Mouse (Mus musculus) retina, embryonic 14.5 days (tissue): ENCODE data around the gene Tjp2.
"Not testable (repeated sequence)": the region's sequence is repeated elsewhere in the genome, so short reads cannot be mapped to it uniquely, and the experiment has no call there.

ENCODE experiments used
- DNase-seq: peaks from one replicate; pipeline ENCODE4 v3.0.0-alpha.2; 2015; ENCODE audit warnings: low spot score

Gene Tjp2

DNA sequence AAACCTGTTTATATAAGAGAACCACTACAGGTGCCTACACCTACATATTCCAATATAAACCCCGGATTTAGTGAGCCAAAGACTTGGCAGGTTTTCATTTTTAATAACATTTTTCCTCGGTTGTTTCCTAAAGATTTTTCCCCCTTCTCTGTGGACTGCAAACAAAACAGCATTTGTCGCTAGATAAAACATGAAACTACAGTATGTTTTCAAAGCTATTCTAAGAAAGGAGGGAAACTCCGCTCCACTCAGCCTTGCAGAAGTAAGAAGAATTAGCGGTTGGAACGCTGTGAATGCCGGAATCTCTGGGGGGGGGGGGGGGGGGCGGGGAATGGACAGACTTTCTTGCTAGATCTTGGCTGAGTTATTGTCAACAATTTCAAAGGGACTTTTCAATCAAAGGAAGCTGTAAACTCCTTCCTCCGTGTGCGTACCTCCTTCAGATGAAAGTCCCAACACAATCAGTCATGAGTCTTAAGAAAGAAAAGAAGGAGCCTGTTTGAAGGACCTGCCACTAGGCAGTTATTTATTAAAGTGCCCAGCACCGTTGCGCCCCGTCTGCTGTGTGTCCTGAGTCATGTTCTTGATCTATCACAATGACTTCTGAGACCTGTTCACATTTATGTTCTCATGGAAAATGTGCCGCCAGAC, 3.9 kb downstream of the Tjp2 start:
- DNase-seq, result no peak

DNA sequence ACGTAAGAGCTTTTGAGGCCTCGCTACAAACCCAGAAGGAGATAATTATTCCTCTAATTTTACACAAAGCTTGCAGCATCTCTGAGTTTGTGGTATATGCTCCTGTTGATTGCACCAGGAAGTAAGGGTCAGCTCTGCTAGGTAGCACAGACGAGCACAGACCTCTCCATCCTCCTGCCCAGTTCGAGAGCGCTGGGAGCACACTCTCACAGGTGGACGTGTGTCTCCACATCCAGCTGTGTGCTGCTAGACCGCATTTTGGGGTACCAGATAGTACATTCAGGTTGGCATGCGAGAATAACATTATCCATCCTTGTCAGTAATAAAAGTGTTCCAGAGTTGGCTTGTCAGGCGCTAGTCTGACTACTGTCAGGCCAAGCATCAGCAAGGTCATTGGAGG, 5.8 kb downstream of the Tjp2 start:
- DNase-seq, result no peak

DNA sequence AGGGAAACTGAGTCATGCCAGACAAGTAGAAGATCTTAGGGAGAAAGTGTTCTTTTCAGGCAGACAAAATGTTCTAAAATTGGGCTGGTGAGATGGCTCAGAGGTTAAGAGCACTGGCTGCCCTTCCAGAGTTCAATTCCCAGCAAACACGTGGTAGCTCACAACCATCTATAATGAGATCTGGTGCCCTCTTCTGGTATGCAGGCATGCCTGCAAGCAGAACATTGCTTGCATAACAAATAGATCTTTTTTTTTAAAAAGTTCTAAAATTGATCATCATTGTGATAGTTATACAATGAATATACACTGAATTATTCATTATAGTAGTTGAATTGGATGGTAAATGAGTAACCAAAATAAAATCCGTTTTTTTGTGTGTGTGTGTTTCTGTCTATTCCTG, 6.5 kb downstream of the Tjp2 start:
- no peak for DNase-seq

DNA sequence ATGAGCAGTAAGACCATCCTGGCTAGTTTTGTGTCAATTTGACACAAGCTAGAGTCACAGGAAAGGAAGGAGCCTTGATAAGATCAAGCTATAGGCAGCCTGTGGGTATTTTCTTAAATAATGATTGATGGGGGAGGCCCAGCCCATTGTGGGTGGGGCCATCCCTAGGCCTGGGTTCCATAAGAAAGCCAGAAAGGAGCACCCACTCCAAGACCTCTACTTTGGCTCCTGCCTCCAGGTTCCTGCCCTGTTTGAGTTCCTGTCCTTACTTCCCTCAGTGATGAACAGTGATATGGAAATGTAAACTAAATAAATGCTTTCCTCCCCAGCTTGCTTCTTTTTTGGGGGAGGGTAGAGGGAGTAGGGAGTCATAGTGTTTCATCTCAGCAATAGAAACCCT, 7.0 kb downstream of the Tjp2 start:
- DNase-seq, result no peak

DNA sequence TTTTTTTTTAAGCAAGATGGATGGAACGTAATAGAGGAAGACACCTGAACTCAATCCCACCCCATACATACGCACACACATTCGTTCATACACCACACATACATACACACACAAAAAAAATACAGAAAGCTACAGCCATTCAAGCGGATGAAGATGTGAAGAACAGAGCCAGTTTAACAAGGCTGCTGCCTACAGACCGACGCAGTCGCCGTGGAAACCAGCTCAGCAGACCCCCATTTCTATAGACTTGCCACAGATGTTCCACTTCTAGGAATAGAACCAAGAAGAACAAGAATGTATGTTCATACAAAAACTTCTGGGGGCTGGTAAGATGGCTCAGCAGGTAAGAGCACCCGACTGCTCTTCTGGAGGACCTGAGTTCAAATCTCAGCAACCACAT, 8.1 kb downstream of the Tjp2 start:
- no peak for DNase-seq

DNA sequence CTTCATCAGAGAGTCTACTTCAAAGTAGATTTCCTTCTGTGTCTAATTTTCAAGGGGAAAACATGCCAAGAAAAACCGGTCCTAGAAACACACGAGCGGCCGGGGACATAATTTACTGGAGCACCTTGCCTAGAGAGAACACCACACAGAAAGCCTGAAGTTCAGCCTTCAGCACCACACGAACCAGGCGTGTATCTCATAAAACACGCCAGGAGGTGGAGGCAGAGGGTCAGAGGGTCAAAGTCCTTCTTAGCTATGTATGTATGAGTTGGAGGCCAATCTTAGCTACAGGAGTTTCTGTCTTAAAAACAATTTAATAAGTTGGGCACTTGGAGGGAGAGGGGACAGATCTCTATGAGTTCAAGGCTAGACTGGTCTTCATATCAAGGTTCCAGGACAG, 9.9 kb downstream of the Tjp2 start:
- DNase-seq, result no peak

DNA sequence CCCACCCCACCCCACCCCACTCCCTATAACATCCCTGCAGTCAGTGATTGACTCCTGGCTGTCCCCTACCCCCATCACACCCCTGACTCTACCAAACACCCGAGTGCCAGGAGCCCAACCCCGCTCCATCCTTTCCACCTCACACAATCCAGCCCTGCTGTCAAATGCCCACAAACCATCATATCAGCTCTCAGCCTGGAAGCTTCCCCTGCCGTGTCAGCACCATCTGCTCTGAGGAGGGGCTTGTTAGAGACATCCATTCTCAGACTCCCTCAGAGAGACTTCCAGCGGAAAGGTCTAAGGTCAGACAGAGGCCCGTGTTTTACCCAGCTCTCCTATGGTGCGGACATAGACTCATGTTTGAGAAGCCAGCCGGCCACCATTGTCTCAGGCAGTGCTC, 11.5 kb downstream of the Tjp2 start:
- peak; percentile 54 for DNase-seq

DNA sequence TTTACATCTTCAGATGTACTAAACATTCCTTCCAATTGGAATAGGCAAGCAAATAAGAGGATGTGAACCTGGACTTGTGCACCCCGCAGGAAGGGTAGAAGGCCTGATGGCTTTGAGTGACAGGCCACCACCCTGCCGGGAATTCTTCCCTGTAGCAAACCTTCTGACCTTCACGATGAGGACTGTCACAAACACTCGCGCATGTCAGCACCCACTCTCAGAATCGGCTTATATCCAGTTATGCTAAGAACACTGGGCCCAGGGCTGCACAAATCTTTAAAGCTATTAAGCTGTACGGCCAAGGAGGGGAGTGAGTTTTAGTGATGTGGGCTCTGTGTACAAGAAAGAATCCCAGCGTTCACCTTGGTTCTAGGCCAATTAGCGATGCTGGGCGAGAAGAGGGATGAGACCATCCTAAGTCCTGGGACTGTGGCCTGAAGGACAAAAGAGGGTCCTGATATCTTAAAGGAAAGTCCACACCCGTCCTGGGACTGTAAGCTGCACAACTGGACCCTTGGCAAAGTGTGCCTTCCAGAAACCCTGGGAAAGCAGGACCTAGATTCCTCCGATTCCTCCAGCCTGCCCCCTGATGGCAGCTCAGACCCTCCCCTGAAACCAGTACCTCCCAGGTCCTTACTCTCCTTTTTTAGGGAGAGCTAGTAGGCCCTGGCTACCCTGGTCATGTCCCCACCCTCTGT, 12.1 kb downstream of the Tjp2 start:
- no peak for DNase-seq

DNA sequence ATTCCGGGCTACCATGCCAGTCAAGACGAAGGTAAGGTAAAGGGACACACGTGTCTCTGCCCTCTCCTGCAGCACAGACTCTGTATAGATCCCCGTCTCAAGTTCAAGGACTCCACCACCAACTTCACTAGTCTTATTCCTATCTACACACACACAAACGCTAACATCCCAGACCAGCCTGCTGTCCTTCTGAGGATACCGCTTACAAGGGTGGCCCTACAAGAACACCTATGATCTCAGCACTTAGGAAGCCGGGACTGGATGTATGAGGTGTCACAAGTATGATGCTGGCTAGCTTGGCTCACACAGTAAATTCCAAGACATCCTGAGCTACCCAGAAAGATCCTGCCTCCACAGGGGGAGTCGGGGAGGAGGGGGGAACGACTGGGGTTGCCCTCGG, 13.7 kb downstream of the Tjp2 start:
- no peak for DNase-seq

DNA sequence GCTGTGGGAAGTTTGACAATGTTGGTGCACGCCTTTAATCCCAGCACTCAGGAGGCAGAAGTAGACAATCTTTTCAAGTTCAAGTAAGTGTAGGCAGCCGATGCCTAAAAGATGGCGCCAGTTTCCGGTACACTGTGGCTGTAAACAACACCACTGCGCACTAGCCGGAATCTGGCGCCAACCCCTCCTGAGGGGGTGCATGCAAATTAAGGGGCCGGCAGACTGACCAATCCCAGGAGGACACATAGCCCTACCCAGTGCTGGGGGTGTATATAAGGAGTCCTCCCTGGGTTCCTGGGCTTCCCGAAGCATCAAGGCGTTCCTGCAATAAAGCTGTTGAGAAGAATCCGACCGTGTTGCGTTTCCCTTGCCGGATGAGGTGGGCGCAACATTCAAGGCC, 15.3 kb downstream of the Tjp2 start:
- DNase-seq, result no peak

DNA sequence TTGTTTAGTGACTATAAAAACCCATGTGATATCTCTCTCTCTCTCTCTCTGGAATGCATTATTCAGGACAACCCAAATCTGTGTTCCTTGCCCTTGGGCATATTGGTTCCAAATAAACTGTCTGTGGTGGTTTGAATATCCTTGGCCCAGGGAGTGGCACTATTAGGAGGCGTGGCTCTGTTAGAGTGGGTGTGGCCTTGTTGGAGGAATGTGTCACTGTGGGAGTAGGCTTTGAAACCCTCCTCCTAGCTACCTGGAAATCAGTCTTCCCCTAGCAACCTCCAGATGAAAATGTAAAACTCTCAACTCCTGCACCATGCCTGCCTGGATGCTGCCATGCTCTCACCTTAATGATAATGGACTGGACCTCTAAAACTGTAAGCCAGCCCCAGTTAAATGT, 16.9 kb downstream of the Tjp2 start:
- no peak for DNase-seq

DNA sequence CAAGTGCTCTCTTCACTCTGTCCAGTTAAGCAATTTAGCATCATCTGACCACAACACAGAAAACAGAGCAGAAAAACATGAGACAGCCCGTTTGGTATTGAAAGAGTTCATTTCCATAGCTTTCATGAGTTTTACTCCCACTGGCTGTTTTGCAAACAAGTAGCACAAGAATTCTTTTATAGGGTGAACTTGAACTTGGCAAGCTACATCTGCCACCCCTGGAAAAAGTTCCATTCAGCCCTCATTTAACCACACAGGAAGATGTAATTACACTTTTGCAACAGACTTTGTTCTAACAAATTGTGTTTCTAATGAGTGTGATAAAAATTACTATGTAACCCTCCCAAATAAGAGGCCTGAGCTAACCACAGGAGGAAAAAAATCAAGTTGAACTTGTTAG, 19.8 kb downstream of the Tjp2 start:
- DNase-seq, result no peak

DNA sequence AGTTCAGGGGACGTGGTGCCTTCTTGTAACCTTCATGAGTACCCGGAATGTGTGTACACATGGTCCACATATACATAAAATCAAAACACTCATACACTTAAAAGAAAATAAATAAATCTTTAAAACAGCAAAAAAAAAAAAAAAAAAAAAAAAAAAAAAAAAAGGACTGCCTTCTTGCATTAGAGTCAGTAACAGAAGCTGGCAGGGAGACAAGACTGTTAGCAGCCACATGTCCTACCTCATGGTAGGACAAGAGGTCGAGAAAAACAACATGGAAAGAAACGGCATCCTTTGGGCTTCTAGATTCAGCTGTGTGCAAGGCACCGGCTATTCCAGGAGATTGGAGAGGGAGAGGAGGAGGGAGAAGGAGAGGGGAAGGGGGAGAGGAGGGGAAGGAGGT, 23.0 kb downstream of the Tjp2 start:
- no peak for DNase-seq

DNA sequence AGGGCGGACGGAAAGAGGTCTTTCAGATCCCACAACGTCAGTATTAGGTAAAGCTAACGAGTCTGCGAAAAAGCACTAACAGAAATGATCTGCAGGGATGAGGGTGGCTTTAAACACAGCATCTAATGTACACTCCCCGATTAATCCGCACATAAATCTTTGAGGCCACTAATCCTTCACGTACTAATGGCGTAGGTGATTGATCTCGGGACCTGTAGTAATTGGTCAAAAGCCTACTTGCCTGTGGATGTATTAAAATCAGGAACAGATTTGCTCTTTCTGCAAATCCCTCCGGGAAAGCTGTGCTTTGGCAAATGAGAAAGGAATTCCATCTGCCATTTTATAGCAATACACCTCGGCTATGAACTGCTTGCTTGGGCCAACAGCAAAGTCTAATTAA, 24.3 kb downstream of the Tjp2 start:
- no peak for DNase-seq

DNA sequence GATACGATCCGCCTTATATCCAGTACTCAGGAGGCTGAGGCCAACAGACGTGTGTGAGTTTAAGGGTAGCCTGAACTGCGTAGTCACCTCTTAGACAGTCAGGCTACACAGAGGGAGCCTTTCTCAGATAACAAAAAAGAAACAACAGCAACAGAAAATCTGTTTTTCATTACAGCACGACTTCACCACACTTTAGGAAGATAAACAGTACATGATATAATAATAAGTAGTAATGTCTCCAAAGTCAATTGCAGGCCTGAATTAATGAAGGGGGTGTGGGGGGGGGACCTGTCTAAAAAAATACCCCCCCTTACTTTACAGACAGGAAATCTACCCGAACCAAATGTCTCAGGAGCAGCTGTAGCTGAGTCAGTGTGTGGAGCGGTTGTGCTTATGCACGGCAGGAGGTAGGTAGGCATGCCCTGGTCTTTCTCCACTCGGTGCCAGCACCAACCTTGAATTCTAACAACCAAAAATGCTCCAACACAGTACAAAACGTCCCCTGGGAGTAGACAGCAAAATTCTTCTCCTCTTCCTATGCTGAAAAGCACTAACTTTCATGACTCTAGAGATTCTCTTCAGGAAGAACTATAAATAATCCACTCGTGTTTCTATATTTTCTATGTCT, 26.0 kb downstream of the Tjp2 start:
- no peak for DNase-seq

DNA sequence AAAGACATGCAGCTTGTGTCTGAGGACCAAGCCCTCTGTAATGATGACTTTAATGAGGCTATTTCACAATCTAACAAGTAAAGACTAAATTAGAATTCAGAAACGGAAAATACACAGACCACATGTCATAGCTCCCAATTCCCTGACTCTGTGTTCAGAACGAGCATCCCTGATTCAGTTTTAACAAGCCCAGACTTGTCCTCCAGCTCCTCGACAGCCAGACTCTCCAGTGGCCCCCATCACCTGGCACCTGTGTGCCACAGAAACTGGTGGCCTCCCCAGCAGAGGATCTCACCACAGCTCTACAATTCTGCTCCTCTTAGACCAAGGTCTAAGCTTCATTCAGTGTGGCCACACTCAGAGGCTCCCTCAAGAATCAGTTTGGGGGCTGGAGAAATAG, 27.5 kb downstream of the Tjp2 start:
- DNase-seq, result no peak

DNA sequence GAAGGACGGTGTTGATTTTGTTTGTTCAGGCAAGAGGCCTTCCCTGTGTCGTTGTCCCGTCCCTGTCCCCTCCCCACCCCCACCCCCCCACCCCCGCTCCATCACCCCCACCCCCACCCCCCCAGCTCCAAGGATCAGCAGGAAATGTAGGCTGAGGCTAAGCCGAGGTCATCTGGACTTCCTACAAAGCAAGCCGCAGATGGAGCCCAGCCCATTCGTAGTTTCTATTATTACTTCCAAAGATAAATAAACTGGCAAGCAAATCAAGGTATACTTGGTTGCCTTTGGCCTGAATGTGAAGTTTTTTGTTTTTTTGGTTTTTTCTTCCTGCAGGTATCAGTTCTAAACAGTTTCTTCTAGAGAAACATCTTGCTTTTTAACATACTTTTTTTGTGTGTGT, 29.6 kb downstream of the Tjp2 start:
- no peak for DNase-seq

DNA sequence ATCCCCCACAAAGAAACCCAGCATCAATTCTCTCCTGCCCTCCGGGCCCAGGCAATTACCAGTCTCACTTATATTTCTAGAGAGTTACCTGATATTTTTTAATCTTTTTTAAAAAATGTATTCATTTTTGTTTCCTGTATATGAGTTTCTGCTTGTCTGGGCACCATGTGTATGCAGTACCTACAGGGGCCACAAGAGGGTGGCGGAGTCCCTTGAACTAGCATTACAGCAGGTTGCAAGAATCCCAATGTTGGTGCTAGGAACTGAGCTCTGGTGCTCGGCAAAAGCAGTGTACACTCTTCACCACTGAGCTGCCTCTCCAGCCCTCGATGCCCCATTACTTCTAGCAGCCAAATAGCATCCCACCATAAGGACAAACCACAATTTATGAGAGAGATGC, 30.6 kb downstream of the Tjp2 start:
- no peak for DNase-seq

DNA sequence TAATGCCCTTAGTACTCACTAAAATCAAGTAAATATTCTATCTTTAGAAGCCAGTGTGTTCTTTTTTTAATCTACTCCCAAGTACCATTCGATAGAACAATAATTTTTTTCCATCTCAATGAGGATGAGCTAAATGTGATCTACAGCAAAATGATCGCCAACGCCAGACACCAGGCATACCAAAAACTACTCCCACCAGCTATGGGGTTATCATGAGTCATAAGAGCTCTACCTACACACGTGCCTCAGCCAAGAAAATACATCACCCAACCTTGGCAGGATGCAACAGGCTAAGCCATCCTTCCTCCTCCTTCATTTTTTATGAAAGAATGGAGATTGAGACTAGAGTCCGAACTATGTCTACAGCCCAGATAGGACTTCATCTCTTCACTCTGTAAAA, 31.9 kb downstream of the Tjp2 start:
- no peak for DNase-seq

DNA sequence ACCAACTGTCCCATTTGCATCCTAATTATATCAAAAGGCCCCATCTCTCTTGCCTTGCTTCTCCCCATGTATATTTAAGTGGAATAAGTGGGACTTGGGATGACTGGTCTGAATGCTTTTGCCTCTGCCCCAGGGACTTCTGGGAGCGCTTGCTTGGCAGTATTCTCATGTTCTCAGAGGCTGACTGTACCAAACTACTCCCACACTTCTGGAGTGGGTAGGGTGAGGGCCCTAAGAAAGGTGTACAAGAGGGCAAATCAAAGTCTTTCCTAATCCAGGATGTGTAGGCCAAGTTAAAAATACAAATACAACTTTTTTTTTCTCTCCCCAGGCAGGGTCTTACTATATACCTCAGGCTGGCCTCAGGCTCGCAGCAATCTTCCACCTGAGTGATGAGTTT, 37.0 kb downstream of the Tjp2 start:
- DNase-seq, result no peak

DNA sequence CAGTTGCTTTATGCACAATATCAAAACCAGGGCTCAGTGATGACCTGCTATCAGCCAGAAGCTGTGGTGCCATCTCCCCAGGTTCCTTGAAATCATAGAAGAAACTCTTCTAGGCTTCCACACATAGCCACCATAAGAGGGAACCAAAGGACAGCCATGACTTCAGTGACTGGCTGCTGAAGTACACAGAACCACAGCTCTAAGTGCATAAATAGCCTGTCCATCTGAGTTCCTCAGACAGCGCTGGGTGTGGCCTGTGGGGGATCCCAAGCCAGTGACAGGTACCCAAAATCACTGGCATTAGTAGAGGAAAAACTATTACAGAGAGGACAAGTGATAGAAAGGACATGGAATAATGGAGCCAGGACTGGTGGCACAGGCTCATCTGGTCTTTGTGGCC, 37.5 kb downstream of the Tjp2 start:
- not testable (repeated sequence) for DNase-seq

DNA sequence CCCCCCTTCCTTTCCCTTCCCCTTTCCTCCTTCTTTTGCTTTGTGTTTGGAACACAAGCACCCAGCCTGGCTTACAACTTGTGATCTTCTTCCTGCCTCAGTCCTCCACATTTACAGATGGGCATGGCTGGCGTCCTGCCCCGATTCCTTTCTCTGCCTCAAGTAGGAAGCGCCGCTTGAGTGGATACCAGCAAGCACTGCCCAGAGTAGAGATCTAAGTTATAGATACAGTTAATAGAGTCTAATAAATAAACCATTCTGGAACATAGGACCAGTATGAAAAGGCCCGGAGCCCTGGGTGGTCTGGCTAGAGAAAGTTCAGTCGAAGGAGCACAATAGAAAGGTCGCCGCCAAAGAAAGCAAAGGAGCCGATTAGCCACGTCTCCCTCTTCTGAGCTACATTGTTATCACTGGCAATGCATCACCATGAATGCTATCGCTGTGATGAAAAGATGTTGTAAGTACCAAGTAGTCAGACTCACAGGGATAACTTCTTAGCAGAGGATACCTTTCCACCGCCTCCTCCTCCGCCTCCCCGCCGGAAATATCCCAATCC, 41.1 kb downstream of the Tjp2 start:
- no peak for DNase-seq

DNA sequence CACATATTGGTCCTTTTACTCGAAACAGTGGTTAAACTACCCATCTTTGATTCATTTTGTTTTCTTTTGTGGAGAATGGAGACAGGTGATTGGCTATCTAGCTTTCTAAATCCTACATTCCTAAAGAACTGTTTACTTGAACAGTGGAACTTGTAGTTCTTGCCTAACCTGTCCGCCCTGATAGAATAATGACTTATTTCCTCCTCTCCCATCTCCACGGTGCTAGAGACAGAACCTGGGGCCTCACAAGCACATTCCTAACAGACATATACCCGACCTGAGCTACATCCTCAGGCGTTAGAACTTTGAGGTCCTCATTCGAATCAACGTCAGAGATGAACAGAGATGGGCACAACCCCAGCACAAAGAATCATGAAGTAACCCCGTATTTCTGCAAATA, 44.4 kb downstream of the Tjp2 start:
- no peak for DNase-seq

DNA sequence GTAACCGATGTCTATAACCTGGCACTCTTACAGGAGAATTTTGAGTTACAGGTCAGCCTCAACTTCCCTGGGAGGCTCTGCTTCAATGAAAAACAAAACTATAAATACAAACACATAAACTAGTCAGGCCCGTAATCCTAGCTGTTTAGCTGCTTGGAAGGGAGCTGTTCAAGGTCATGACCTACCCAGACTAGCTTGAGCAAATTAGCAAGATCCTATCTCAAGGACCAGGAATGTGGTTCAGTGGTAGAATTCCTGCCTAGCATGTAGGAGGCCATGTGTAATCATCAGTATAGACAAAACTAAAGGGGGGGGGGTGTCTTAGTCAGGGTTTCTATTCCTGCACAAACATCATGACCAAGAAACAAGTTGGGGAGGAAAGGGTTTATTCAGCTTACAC, 46.7 kb downstream of the Tjp2 start:
- DNase-seq, result no peak
